Mouse (Mus musculus): ENCODE data around the gene Alpl.
A peak's percentile ranks its signal among the peaks of the same experiment; 100 is the strongest.

Gene Alpl

DNA sequence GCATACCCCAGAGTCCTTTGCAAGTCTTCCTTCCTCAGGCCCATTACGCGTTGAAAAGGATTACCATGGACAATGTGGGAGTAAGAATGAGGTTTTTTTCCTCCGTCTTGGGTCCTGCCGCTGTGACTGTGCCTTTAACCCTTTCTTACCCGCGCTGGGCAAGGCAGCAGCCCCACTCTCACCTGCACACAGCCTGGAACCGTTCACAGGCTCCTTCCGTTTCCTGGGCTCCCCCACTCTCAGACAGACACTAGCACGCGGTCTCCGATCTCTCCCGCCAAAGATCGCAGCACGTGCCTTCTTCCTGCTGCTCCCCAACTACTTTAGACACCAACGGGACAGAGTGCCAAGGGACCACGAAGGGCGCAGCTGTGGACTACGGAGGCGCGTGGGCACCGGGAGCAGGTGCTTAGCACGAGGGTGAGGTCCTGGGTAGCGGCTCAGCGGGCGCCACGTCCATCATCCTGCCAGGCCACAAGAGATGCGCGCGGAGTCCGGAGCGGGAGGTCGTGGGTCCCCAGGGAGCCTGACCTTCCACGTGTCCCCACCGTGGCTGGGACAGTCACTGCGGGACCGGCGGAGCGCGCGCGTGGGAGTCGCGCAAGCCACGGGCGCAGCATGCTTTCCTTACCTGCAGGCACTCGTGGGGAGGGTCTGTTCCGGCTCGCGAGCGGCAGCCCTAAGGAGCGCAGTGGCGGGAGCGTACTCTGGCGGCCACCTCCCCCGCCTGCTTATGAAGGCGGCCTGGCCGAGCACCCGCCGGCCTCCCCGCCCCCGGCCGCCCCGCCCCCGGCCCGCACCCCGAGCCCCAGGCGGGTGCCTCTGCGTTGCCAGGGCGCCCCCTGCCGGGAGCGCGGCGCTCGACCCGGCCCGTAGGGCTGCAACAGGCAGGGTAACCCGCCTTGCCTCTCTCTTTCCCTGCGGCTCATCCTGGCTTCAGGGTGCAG is at the start of gene Alpl:
Gene Alpl, minus strand, starts transcription at position 774 of the 947 bp plus-strand sequence.
- DNase-seq (ENCODE audit: low spot score) = peak; percentile 75

GRCm38 (mm10) chr4:137844656-137845055 is 48.5 kb upstream of the Alpl start:
- peak; percentile 68 for DNase-seq (ENCODE audit: low spot score)

DNA sequence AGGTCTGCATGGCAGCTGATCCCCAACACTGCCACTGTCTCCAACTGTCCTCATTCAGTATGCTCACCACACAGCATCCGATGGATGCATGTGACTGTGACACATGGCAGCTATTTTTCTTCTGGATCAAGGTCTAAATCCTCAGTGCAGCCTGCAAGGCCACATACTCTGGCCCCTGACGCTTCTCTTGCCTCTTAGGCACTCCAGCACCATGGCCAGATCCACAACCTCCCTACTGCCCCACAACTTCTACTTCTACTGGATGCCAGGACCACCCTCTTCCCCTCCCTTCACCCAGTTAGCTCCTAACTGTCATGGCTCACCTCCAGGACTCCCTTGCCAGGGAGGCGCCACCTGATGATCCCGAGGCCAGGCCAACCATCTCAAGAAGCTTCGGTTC is 43.3 kb upstream of the Alpl start:
- DNase-seq (ENCODE audit: low spot score) = no peak

DNA sequence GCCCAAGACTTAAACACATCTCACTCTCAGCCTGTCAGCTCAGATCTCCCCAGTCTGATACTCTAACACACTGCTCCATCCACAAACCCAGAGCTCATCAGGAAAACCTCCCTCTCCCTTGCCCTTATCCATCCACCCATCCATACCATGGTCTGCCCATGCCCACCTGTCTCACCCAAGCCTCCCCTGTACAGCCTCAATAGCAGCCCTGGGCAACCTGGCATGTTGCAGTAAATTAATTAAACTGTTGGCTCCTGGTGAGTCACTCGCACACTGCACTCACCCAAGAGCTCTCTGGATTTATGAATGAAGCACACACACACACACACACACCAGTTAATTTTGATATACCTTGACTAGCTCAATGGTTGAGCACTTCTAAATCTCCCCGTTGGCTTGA is 42.6 kb upstream of the Alpl start:
- no peak for DNase-seq (ENCODE audit: low spot score)

- DNase-seq (ENCODE audit: low spot score) = no peak
Observed at GRCm38 (mm10) chr4:137837792-137838191, 41.6 kb upstream of the Alpl start.

DNA sequence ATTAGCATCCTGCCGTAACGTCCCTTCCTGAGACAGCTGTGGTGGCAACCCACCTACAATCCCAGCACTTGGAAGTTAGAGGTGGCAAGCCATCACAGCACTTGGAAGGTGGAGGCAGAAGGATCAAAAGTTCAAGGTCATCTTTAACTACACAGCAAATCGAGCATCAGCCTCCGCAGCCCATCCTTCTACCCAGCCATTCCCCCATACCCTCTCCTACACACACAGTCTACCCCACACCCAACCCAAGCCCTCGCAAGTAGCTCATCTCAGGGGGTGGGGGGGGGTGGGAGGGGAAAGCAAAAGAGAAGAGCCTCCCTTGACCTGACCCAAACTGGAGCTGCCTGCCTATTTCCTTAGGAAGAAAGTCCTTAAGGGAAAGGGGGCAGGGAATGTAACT is 40.6 kb upstream of the Alpl start:
- no peak for DNase-seq (ENCODE audit: low spot score)

- DNase-seq (ENCODE audit: low spot score) = peak; percentile 66
Observed at GRCm38 (mm10) chr4:137835624-137836337, 39.6 kb upstream of the Alpl start.

GRCm38 (mm10) chr4:137831598-137831997 is 35.4 kb upstream of the Alpl start:
- DNase-seq (ENCODE audit: low spot score) = no peak

DNA sequence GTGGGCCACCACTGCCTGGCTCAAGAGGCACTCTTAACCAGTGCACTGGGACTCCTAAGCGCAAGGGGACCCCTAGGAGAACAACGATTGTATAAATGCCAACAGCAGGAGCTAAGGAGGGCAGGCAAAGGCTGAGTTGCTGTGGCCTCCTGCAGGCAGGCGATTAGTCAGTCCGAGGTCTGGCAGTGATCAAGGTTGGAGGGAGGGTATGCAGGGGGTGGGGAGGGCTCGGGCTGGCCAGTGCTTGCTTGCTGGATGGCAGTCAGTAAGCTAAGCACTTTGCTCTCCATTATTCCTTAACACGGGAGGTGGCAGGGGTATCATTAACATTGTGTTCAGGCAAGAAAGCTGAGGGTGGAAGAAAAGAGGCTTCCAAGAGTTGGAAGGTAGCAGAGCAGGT is 34.2 kb upstream of the Alpl start:
- DNase-seq (ENCODE audit: low spot score) = no peak

- DNase-seq (ENCODE audit: low spot score) = no peak
Observed at GRCm38 (mm10) chr4:137824881-137825280, 28.7 kb upstream of the Alpl start.

DNA sequence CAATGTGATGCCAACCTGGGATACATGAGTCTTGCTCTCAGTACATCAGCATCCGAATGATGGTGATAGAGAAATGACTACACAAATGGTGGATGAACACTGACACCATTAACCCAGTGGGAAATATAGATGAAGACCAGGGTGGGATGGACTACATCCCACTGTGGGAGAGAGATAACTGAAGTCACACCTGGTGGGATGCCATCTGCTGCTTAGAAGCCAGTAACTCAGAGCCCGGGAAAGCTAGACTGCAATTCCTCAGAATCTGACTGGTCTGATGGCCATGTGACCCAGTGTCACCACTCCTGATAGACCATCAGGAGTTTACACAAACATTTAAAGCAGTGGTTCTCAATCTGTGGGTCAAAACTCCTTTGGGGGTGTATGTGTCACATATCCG is 27.4 kb upstream of the Alpl start:
- DNase-seq (ENCODE audit: low spot score) = no peak

DNA sequence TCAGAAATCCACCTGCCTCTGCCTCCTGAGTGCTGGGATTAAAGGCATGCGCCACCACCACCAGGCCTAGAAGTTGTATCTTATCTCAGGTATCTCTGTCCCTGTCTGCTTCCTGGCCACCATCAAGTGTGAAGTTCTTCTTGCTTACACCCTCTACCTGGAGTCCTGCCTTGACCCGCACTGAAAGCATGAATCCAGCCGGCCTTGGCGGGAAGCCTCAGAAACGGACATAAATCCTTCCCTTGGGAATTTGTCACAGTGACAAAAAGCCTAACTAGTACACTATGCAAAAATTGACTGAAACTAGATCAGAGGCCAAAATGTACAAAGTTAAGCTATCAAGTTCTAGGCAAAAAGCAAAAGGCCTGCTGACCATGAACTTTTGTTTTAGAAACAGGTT is 26.4 kb upstream of the Alpl start:
- no peak for DNase-seq (ENCODE audit: low spot score)

GRCm38 (mm10) chr4:137820721-137821120 is 24.5 kb upstream of the Alpl start:
- DNase-seq (ENCODE audit: low spot score) = no peak

DNA sequence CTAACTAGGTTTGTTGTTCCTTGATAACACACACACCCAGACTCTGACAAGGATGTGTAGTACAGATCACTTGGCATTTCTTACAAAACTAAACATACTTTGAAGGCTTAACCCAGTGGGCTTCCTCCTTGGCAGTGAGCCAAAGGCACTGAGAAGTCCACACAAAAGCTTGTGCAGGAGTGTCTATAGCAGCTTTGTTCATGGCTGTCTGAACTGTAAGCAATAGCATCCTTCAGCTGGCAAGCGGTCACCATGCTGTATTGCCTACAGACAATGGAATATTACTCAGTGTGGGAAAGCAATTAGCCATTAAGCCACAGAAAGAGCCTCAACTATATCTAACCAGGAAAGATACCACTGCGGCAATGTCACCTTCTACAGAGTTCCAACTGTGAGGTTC is 23.3 kb upstream of the Alpl start:
- DNase-seq (ENCODE audit: low spot score) = no peak

DNA sequence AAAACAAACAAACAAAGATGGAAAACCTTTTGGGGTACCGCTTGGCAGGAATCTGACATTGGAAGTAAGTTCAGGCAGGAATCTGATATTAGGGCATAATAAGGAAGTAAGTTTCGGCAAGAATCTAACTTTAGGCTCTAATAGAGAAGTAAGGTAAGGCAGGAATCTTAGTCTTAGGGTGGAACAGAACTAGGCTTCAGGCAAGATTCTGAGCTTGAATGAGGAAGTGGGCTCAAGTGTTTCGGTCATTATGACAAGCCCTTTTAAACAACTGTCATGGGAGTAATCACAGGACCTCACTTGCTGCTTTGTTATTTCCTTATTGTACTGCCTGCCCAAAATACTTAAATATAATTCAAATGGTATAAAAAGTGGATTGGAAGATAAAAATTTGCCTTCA is 22.2 kb upstream of the Alpl start:
- no peak for DNase-seq (ENCODE audit: low spot score)

DNA sequence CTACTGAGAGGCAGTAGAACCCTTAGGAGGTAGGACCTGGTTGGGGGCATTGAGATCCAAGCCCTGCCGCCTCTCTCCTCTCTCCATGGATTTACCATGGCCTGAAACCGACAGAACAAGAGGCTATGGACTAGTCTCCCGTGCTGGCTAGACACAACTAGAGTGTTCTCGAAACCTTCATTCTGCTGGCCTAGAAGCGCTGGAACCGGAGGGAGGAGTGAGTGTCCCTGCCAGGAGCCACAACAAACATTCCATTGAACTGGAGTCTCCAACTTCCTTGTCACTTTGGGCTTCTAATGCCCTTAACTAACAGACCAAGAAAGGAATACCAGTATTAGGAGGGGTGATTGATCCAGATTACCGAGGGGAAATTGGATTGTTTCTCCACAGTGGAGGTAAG is 20.0 kb upstream of the Alpl start:
- no peak for DNase-seq (ENCODE audit: low spot score)

- no peak for DNase-seq (ENCODE audit: low spot score)
Observed at GRCm38 (mm10) chr4:137815473-137815872, 19.3 kb upstream of the Alpl start.

DNA sequence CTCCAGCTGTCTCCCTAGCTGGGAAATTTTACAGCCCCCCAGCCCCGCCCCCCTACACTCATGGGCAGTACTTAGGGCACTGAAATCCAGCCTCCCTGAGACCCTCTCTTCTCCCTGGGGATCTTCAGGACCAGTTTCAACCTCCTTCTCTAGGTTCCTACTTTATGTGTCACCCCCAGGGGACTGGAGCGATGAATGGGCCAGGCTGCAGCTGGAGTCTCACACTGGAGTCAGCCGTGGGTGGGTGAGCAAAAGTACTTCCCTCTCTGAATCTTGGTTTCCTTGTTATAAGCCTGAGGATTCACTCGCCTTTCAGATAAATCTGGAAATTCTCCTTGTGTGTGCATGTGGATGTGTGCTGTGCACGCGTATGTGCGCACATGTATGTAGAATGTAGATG is 18.0 kb upstream of the Alpl start:
- no peak for DNase-seq (ENCODE audit: low spot score)

GRCm38 (mm10) chr4:137812946-137813708 is 16.9 kb upstream of the Alpl start:
- no peak for DNase-seq (ENCODE audit: low spot score)

DNA sequence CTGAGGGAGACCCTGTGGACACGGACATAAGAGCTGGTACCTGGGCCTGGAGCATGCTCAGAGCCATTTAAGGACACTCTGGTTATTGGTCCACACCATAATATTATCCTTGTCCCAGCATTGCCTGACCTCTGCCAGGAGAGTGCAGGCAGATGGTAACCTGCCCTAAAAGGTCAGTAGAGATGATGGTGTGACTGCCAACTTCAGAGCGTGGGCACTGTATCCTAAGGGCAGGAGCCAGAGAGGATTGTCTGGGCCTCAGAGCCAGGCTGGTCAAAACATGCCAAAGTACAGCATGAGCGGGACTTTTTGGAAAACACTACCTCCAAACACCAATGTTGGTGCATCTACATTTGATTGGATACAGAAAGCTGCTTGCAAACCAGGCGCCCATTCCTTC is 13.8 kb upstream of the Alpl start:
- no peak for DNase-seq (ENCODE audit: low spot score)

DNA sequence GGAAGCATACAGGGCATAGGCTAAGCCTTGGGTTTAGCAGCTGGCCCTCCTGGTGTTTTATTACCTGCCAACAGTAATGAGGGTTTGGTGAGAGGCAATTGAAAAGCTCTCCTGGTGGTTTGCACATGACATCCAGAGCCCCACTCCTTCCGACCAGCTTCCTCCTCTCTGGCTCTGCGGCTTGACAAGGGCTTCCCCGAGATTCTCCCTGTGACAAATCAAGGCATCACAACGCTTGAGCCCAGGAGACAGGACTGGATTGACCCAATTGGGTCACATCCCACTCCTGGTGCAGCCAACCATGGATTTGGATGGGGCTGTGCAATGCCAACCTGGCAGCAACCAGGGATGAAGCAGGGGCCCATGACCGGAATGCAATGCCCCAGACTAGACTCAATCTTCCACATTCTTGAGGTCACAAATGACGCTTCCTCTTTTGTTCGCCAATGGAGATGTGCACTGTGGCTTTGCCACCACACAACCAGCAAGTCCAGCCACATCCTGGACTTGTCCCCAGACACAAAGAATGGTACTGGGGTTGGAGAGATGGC is 11.2 kb upstream of the Alpl start:
- no peak for DNase-seq (ENCODE audit: low spot score)

DNA sequence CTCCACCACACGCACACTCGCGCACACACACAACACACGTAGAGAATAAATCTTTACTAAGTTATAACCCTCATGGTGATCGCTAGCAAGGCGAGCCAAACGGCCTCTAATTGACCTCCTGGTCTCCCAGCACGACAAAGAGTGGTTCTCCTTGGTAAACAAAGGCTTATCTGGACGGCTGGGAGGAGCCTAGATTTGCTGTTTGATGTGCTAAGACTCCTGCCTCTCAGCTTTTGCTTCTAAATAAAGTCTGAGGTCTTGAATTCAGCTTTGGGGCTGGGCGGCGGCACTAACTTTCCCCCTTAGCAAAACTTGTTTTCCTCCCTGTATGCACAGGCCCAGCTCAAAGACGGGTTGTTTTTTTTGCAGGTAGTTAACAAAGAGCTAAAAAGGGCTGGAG is 5.0 kb upstream of the Alpl start:
- DNase-seq (ENCODE audit: low spot score) = no peak

Data from ovary, postnatal 14 days (tissue).